Mouse (Mus musculus): ENCODE data around the gene St3gal6. TPM values are rescaled to one million over a fixed set of nuclear protein-coding genes. Genes with fewer than 3 reads are reported as not detected.
"Not testable (repeated sequence)": the region's sequence is repeated elsewhere in the genome, so short reads cannot be mapped to it uniquely, and the experiment has no call there.

Gene St3gal6
- polyA plus RNA-seq, 1 experiment: 38.8 TPM

DNA sequence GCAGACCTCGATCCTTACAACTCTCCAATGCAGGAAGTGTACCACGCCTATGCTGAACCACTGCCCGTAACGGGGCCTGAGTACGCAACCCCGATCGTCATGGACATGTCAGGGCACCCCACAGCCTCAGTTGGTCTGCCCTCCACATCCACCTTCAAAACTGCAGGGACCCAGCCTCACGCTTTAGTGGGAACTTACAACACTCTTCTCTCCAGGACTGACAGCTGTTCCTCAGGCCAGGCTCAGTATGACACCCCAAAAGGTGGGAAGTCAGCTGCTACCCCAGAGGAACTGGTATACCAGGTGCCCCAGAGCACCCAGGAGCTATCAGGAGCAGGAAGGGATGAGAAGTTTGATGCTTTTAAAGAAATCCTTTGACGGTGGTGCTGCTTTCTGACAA lies 58.6 kb downstream of the St3gal6 start:
- WGBS: 54% methylated on average over 9 of the region's 9 CpGs
- no peak for DNase-seq
- H3K4me1 ChIP-seq (ENCODE audit: control insufficient read depth, insufficient read depth, low read length): no peaks in the 10 kb centered on the region
- TF ChIP-seq CTCF (IDR thresholded peaks at IDR 0.05; ENCODE audit: insufficient read depth, low read length) (no peak), POLR2A (IDR thresholded peaks at IDR 0.05; ENCODE audit: borderline replicate concordance, extremely low read depth, low read depth, low read length) (no peak)
- no peak overlapping the region for H3K4me3 ChIP-seq (replicated peaks; ENCODE audit: extremely low read depth, low read depth, low read length)

DNA sequence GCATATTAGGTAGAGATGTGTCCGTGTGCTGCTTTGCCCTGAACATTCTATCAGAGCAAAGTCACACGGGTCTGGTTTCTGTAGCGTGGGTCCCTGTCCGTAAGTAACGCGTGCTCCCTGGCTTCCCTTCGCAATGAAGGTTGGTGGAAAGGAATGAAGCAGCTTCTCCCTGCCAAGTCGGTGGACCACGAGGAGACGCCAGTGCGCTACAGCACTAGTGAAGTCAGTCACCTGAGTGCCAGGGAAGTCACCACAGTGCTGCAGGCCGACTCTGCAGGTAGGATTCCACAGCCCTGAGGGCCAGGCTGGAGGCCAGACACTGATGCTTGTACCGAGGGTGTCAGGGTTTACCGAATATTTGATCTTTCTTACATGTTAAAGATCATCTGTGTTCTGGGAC lies 60.0 kb downstream of the St3gal6 start:
- Histone ChIP-seq H3K4me1 (ENCODE audit: control insufficient read depth, insufficient read depth, low read length) (no peaks in the 10 kb centered on the region), H3K4me3 (replicated peaks; ENCODE audit: extremely low read depth, low read depth, low read length) (no peak overlapping the region)
- WGBS: 88% methylated on average over 14 of the region's 14 CpGs
- no peak for DNase-seq
- TF ChIP-seq CTCF (IDR thresholded peaks at IDR 0.05; ENCODE audit: insufficient read depth, low read length) (no peak), POLR2A (IDR thresholded peaks at IDR 0.05; ENCODE audit: borderline replicate concordance, extremely low read depth, low read depth, low read length) (no peak; the same call in 1 of the 2 replicates)

DNA sequence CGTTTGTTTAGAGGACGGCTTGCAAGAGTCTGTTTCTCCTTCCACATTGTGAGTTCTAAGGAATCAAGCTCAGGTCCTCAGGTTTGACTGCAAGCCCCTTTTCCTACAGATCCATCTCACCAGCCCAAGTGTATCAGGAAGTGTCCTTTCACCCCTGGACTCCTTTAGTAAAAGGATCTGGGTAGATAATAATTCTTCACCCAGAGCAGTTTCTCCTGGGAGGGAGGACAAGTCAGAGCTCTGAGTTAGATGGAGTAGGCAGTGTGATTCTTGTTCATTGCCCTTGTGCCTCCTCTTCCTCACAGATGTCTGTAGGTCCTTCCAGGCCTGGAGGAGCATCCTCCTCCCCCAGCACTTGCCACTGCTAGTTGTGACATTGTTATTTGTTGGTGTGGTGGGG lies 61.5 kb downstream of the St3gal6 start:
- no peak overlapping the region for H3K4me3 ChIP-seq (replicated peaks; ENCODE audit: extremely low read depth, low read depth, low read length)
- WGBS: 90% methylated on average over 2 of the region's 2 CpGs
- no peak for DNase-seq
- TF ChIP-seq CTCF (IDR thresholded peaks at IDR 0.05; ENCODE audit: insufficient read depth, low read length): no peak
- TF ChIP-seq POLR2A (IDR thresholded peaks at IDR 0.05; ENCODE audit: borderline replicate concordance, extremely low read depth, low read depth, low read length): no peak
- no peaks in the 10 kb centered on the region for H3K4me1 ChIP-seq (ENCODE audit: control insufficient read depth, insufficient read depth, low read length)

DNA sequence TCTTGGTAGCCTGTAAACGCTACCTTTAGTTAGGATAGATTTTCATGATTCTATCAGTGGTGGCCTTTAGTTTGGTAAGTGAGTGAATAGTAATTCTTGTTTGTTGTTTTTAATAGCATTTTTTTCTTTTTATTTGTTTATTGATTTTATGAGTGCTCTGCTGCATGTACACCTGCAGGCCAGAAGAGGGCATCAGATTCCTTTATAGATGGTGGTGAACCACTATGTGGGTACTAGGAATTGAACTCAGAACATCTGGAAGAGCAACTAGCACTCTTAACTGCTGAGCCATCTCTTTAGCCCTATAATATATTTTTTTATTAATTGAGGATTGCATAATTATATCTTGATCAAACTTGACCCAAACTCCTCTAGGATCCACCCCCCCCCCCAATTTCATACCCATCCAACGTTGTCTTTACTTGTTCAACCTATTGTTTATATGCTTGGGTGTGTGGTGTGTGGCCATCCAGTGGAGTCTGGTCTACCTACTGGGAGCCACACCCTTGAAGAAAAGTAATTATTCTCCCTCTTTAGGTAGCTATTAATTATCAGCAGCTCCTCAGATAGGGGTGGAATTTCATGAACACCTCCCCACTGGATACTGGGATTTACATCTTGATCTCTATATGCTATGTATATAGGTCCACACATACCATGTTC lies 62.1 kb downstream of the St3gal6 start:
- WGBS: 82% methylated on average over 2 of the region's 2 CpGs
- Histone ChIP-seq H3K4me3 (replicated peaks; ENCODE audit: extremely low read depth, low read depth, low read length) (no peak overlapping the region), H3K4me1 (ENCODE audit: control insufficient read depth, insufficient read depth, low read length) (no peaks in the 10 kb centered on the region)
- TF ChIP-seq POLR2A (IDR thresholded peaks at IDR 0.05; ENCODE audit: borderline replicate concordance, extremely low read depth, low read depth, low read length) (no peak), CTCF (IDR thresholded peaks at IDR 0.05; ENCODE audit: insufficient read depth, low read length) (0 out of 2 replicates have a peak, but pooled peaks have one; percentile 3)
- no peak for DNase-seq

DNA sequence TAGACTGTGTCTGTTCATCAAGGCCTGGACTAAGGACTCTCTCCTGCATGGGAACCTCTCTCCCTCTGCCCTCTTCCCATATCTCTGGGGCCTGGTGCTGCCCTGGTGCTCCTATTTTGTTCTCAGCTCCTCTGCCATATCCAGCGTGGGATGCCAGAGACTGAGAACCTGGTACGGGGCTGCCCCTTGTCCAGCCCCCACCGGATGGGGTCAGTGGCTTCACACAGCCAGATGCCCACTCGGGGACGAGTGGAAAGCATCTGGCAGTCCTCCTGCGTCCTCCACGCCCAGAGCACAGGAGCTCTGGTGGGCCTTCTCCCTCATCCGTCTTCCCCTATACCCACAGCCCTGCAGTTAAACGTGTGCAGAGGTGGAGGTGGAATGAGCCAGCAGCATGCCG lies 63.7 kb downstream of the St3gal6 start:
- DNase-seq: no peak
- H3K4me3 ChIP-seq (replicated peaks; ENCODE audit: extremely low read depth, low read depth, low read length): no peak overlapping the region
- H3K4me1 ChIP-seq (ENCODE audit: control insufficient read depth, insufficient read depth, low read length): no peaks in the 10 kb centered on the region
- 81% methylated on average over 10 of the region's 10 CpGs for WGBS
- TF ChIP-seq POLR2A (IDR thresholded peaks at IDR 0.05; ENCODE audit: borderline replicate concordance, extremely low read depth, low read depth, low read length): no peak
- TF ChIP-seq CTCF (IDR thresholded peaks at IDR 0.05; ENCODE audit: insufficient read depth, low read length): no peak

DNA sequence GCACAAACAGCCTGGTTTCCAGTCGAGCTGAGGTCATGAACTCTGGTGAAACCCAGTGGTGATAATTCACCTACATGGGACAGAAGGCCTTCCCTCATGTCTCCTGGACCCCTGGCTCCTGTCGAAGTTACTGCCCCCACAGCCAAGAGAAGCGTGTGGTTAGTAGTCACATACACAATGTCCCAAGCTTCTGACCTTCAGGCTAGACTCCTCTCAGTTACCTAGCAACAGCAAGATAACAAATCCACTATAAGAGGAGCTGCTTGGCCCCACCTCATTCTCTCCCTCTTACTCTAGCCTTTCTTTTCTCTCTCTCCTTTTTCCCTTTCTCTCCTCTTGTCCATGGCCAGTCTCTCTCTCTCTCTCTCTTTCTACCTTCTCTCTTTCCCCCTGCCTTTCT lies 64.1 kb downstream of the St3gal6 start:
- H3K4me1 ChIP-seq (ENCODE audit: control insufficient read depth, insufficient read depth, low read length): not testable (repeated sequence)
- 28% methylated on average over 3 of the region's 3 CpGs for WGBS

DNA sequence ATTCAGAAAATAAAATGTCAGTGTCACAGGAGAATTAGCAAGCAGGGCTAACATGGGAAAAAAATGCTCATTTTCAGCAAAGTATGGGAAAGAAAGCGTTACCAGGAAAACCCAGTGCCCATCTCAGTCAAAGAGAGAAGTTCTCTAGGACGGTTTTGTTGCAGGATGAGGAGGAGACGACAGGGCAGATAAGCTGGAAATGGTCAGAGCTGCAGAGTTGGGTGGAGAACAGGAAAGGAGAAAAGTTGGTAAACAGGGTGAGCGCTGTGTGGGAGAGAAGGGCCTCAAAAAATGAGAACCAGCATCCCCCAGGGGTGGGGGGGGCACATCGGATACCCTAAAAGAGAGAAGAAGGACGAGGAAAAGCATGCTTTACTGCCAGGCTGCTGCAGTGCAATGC lies 67.1 kb downstream of the St3gal6 start:
- no peak for DNase-seq
- H3K4me1 ChIP-seq (ENCODE audit: control insufficient read depth, insufficient read depth, low read length): 0 out of 2 replicates have a peak, but pooled peaks cover 2% of the 10 kb centered on the region
- 72% methylated on average over 6 of the region's 6 CpGs for WGBS
- H3K4me3 ChIP-seq (replicated peaks; ENCODE audit: extremely low read depth, low read depth, low read length): no peak overlapping the region
- TF ChIP-seq CTCF (IDR thresholded peaks at IDR 0.05; ENCODE audit: insufficient read depth, low read length) (no peak), POLR2A (IDR thresholded peaks at IDR 0.05; ENCODE audit: borderline replicate concordance, extremely low read depth, low read depth, low read length) (no peak)

More for the DNA sequence above, 64.1 kb downstream of the St3gal6 start:
- not testable (repeated sequence) for DNase-seq; H3K4me3 ChIP-seq (replicated peaks; ENCODE audit: extremely low read depth, low read depth, low read length)

DNA sequence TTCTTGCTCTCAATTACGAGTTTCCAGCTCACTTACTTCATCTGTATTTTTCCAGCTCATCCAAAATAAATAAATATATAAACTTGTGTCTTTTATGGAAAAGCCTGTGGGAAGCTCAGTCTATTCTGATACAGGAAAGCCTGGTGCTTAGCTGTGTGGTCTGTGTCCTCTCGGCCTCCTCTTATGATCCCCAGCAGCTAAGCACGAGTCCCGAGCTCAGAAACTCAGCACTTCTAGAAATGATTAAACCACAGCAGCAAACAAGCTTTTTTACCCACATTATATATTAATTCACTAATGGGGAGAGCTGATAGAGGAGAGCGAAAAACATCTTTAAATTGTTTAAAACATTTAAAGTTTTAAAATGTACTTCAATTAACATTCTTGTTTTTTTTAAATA lies 67.6 kb downstream of the St3gal6 start:
- no peak overlapping the region for H3K4me3 ChIP-seq (replicated peaks; ENCODE audit: extremely low read depth, low read depth, low read length)
- no peak for DNase-seq
- TF ChIP-seq CTCF (IDR thresholded peaks at IDR 0.05; ENCODE audit: insufficient read depth, low read length) (no peak), POLR2A (IDR thresholded peaks at IDR 0.05; ENCODE audit: borderline replicate concordance, extremely low read depth, low read depth, low read length) (no peak)
- 0 out of 2 replicates have a peak, but pooled peaks cover 2% of the 10 kb centered on the region for H3K4me1 ChIP-seq (ENCODE audit: control insufficient read depth, insufficient read depth, low read length)
- 87% methylated on average over 5 of the region's 5 CpGs for WGBS

DNA sequence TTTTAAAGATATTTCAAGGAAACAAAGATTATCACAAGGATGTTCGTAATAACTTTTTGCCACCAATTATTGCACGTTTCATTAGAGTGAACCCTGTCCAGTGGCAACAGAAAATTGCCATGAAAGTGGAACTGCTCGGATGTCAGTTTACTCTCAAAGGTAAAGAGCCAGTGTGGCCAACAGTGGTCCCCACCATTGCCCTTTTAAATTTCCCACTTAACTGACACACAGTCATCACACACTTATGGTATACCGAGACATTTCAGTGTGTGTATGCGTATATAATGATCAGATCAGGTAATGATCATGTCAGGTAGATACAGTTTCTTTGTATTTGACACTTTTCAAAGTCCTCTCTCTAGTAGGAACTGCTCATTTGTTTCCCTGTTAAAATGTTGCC lies 68.9 kb downstream of the St3gal6 start:
- WGBS: 83% methylated on average over 5 of the region's 5 CpGs
- Histone ChIP-seq H3K4me3 (replicated peaks; ENCODE audit: extremely low read depth, low read depth, low read length) (no peak overlapping the region), H3K4me1 (ENCODE audit: control insufficient read depth, insufficient read depth, low read length) (0 out of 2 replicates have a peak, but pooled peaks cover 2% of the 10 kb centered on the region)
- DNase-seq: no peak
- TF ChIP-seq POLR2A (IDR thresholded peaks at IDR 0.05; ENCODE audit: borderline replicate concordance, extremely low read depth, low read depth, low read length) (no peak), CTCF (IDR thresholded peaks at IDR 0.05; ENCODE audit: insufficient read depth, low read length) (no peak)

DNA sequence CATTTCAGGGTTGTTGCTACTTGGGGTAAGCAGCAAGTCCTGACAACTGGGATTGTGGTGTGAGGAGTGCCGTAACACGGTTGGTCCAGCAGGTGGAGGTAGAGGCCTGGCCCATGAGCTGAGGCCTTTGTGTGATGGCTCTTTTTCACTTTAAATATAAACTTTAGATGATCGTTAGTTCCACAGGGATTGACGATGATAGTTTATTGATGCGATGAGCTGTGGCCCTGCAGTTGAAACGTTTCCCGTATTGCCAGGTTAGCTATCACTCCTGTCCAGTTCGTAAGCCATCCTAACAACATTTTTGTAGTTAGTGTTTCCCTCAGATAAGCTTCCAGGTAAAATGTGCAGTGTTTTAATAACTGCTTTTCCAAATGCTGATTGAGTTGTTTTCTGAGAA lies 69.4 kb downstream of the St3gal6 start:
- 0 out of 2 replicates have a peak, but pooled peaks cover 2% of the 10 kb centered on the region for H3K4me1 ChIP-seq (ENCODE audit: control insufficient read depth, insufficient read depth, low read length)
- TF ChIP-seq CTCF (IDR thresholded peaks at IDR 0.05; ENCODE audit: insufficient read depth, low read length): peak; percentile 99
- TF ChIP-seq POLR2A (IDR thresholded peaks at IDR 0.05; ENCODE audit: borderline replicate concordance, extremely low read depth, low read depth, low read length): no peak
- no peak overlapping the region for H3K4me3 ChIP-seq (replicated peaks; ENCODE audit: extremely low read depth, low read depth, low read length)
- 50% methylated on average over 8 of the region's 8 CpGs for WGBS
- peak; percentile 56 for DNase-seq

All from lung, adult 2 months (tissue).